Mouse (Mus musculus) embryonic facial prominence, embryonic 11.5 days (tissue): ENCODE measurements around the gene Adamts16. TPM values are rescaled to one million over a fixed set of nuclear protein-coding genes. Genes with fewer than 3 reads are reported as not detected.
A peak's percentile ranks its signal among the peaks of the same experiment; 100 is the strongest.

Experiments used
- ATAC-seq: fragments of 200-750 bp; cut with Nextera tagmentation; replicated peaks from 2 replicates; pipeline ENCODE4 v1.8.0; 2017; ENCODE audit warnings: low read depth; ENCODE audit not compliant: insufficient number of reproducible peaks, low FRiP score, low TSS enrichment
- DNase-seq: peaks from one replicate; pipeline ENCODE4 v3.0.0-alpha.2; 2015; ENCODE audit warnings: low spot score
- H3K27ac ChIP-seq: fragments of 300-500 bp; sonication (generic); replicated peaks from 2 replicates; pipeline ENCODE4 v1.5.1; 2014; ENCODE audit warnings: mild to moderate bottlenecking, low read depth, low read length, control low read depth
- H3K27me3 ChIP-seq: fragments of 300-500 bp; sonication (generic); 2 replicates; pipeline ENCODE4 v1.6.1; 2014; ENCODE audit warnings: mild to moderate bottlenecking, low read length, moderate library complexity, mixed read lengths; ENCODE audit not compliant: control insufficient read depth, insufficient read depth
- H3K36me3 ChIP-seq: fragments of 300-500 bp; sonication (generic); replicated peaks from 2 replicates; pipeline ENCODE4 v1.6.1; 2014; ENCODE audit warnings: low read depth, mild to moderate bottlenecking, low read length, moderate library complexity, mixed read lengths; ENCODE audit not compliant: control insufficient read depth, insufficient read depth
- H3K4me1 ChIP-seq: fragments of 300-500 bp; sonication (generic); 2 replicates; pipeline ENCODE4 v1.6.1; 2014; ENCODE audit warnings: low read length, mixed read lengths; ENCODE audit not compliant: control insufficient read depth, insufficient read depth
- H3K4me2 ChIP-seq: fragments of 300-500 bp; sonication (generic); 2 replicates; pipeline ENCODE4 v1.6.1; 2014; ENCODE audit warnings: low read depth, mild to moderate bottlenecking, control low read depth, low read length, moderate library complexity
- H3K4me3 ChIP-seq: fragments of 300-500 bp; sonication (generic); 2 replicates; pipeline ENCODE4 v1.5.1; 2014; ENCODE audit warnings: low read depth, low read length, control low read depth
- H3K9ac ChIP-seq: fragments of 300-500 bp; sonication (generic); replicated peaks from 2 replicates; pipeline ENCODE4 v1.6.1; 2014; ENCODE audit warnings: mild to moderate bottlenecking, control low read depth, low read length
- H3K9me3 ChIP-seq: fragments of 300-500 bp; sonication (generic); replicated peaks from 2 replicates; pipeline ENCODE4 v1.6.1; 2016; ENCODE audit warnings: mild to moderate bottlenecking, low read length, inconsistent platforms, mixed read lengths; ENCODE audit not compliant: control insufficient read depth
- WGBS: fragments of 180-500 bp; shearing (Covaris S2); extraction: QIAGEN DNeasy Blood & Tissue Kit; methylation state at CpG from one replicate; pipeline ENCODE4 v1.1.7; 2014; 5-methylcytosine and 5-hydroxymethylcytosine counted together
- polyA plus RNA-seq: library from polyadenylated mRNA; unstranded; fragments of >200 nt; fragmentation: Nextera tagmentation; extraction: Ambion mirVana; gene quantifications from 2 replicates; pipeline ENCODE4 v1.2.1, GENCODE M21; 2014

The Adamts16 gene
- polyA plus RNA-seq, 1 experiment from 2014 or later: 0.53 TPM

DNA sequence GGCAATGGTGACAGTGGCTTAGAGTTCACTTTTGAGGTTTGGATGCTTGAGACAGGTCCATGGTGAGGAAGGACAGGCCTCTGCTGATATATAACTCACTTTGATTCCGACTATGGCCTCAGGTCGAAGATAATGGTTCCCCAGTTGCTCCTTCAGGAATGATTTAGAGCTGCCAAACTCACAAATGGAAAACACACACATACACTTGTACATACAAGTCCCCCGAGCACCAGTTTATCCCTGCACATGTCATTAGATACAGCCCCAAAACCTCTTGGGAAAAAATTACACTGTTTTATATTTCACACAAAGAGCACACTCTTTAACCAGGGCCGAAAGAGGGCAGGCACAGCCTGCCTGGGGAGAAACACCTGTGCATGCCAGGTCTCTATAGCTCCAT lies 14.1 kb downstream of the Adamts16 start:
- Histone ChIP-seq H3K4me3 (no peak overlapping the region), H3K27ac (no peak overlapping the region), H3K36me3 (no peaks in the 10 kb centered on the region), H3K27me3 (no peaks in the 10 kb centered on the region), H3K4me2 (no peak overlapping the region), H3K9me3 (no peaks in the 10 kb centered on the region), H3K9ac (no peak overlapping the region), H3K4me1 (no peaks in the 10 kb centered on the region)
- 61% methylated on average over 4 of the region's 4 CpGs for WGBS
- DNase-seq (no peak), ATAC-seq (no peak)

DNA sequence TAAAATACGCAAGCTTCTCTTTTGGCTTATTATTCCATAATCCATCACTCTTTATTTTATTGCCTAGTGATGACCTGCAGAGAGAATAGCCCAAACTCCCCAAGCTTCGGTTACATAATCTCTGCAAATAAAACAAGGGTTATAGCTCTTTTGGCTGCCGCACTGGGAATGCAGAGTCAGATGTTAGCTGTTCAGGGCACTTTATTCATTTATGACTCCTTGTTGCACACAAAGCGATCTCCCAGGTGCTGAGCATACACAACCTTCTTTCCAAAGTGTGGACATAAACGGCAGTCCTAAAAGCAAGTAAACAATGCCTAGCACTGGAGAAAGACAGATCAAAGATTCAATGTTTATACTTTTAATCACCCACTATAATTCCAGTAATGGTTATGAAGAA lies 16.3 kb downstream of the Adamts16 start:
- no peaks in the 10 kb centered on the region for H3K4me1 ChIP-seq
- H3K36me3 ChIP-seq: no peaks in the 10 kb centered on the region
- ATAC-seq (no peak), DNase-seq (no peak)
- H3K9ac ChIP-seq: no peak overlapping the region
- H3K4me2 ChIP-seq: no peak overlapping the region
- H3K27me3 ChIP-seq: no peaks in the 10 kb centered on the region
- no peaks in the 10 kb centered on the region for H3K9me3 ChIP-seq
- no peak overlapping the region for H3K4me3 ChIP-seq
- WGBS: 84% methylated on average over 5 of the region's 5 CpGs
- no peak overlapping the region for H3K27ac ChIP-seq

DNA sequence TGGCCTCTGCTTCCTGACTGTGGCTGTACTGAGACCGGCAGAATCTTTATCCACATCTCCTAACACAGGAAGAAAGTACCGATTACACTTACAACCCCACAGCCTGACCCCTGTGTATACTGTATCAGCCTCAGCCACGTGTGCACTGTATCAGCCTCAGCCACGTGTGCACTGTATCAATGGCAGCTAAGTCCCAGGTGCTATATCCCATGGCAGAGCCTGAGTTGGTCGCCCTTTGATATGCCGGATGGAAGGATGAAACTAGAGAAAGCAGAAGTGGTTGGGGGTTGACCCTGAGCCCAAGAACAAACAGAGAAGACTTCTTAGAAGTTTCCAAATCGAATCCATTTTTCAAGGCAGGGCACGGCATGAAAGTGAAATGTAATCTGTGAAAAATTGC lies 17.9 kb downstream of the Adamts16 start:
- Histone ChIP-seq H3K9me3 (no peaks in the 10 kb centered on the region), H3K9ac (no peak overlapping the region), H3K27ac (no peak overlapping the region), H3K4me3 (no peak overlapping the region), H3K4me1 (no peaks in the 10 kb centered on the region), H3K27me3 (no peaks in the 10 kb centered on the region), H3K36me3 (no peaks in the 10 kb centered on the region), H3K4me2 (no peak overlapping the region)
- ATAC-seq (peak; percentile 66; the same call in 1 of the 2 replicates), DNase-seq (no peak)
- 47% methylated on average over 8 of the region's 8 CpGs for WGBS

- no peak overlapping the region for H3K27ac ChIP-seq
- ATAC-seq (no peak), DNase-seq (no peak)
- no peak overlapping the region for H3K9ac ChIP-seq
- H3K4me1 ChIP-seq: no peaks in the 10 kb centered on the region
- H3K4me2 ChIP-seq: no peak overlapping the region
- H3K4me3 ChIP-seq: no peak overlapping the region
- no peaks in the 10 kb centered on the region for H3K36me3 ChIP-seq
- no peaks in the 10 kb centered on the region for H3K27me3 ChIP-seq
- 78% methylated on average over 5 of the region's 5 CpGs for WGBS
- H3K9me3 ChIP-seq: no peaks in the 10 kb centered on the region
Measured at GRCm38 (mm10) chr13:70818982-70819381, 22.6 kb downstream of the Adamts16 start.

DNA sequence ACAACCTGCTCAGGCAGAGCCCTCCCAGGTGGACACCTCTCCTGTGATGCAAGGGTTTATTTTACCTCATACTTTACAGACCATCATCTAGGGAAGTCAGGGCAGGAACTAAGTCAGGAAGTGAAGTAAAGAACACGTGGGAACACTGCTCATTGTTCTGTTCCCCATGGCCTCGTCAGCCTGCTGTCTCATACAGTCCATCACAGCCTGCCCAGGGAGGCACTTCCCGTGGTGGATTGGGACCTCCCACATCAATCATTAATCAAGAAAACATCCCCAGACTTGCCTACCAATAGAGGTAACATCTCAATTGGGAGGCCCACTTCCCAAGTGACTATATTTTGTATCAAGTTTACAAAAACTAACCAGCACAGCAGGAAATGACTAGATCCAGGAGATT lies 27.2 kb downstream of the Adamts16 start:
- no peak overlapping the region for H3K27ac ChIP-seq
- no peaks in the 10 kb centered on the region for H3K9me3 ChIP-seq
- H3K9ac ChIP-seq: no peak overlapping the region
- ATAC-seq (no peak), DNase-seq (no peak)
- H3K27me3 ChIP-seq: no peaks in the 10 kb centered on the region
- no peaks in the 10 kb centered on the region for H3K36me3 ChIP-seq
- no peak overlapping the region for H3K4me3 ChIP-seq
- no peak overlapping the region for H3K4me2 ChIP-seq
- 46% methylated on average over 3 of the region's 3 CpGs for WGBS
- H3K4me1 ChIP-seq: no peaks in the 10 kb centered on the region

DNA sequence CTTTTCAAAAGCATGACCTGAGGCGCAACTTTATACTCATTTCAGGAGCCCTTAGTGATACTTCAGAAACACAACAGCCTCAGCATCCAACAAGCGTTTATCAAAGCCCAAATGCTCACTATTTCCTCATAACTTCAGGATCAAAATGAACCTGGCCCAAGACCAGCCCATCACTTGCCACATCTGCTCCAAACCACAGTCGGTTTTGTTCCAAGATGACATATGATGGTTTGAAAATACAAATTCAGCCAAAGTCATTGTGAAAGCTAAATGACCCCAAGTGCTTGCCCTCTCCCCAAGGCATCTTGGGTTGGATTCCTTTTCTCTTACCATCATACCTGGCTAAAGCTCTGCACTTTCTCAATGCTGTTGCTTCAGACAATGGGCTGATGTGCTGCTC lies 36.1 kb downstream of the Adamts16 start:
- Histone ChIP-seq H3K4me2 (no peak overlapping the region), H3K27me3 (no peaks in the 10 kb centered on the region), H3K36me3 (no peaks in the 10 kb centered on the region), H3K9ac (no peak overlapping the region), H3K4me1 (no peaks in the 10 kb centered on the region), H3K9me3 (no peaks in the 10 kb centered on the region), H3K27ac (no peak overlapping the region), H3K4me3 (no peak overlapping the region)
- WGBS: 95% methylated on average over 3 of the region's 3 CpGs
- DNase-seq (no peak), ATAC-seq (no peak)

DNA sequence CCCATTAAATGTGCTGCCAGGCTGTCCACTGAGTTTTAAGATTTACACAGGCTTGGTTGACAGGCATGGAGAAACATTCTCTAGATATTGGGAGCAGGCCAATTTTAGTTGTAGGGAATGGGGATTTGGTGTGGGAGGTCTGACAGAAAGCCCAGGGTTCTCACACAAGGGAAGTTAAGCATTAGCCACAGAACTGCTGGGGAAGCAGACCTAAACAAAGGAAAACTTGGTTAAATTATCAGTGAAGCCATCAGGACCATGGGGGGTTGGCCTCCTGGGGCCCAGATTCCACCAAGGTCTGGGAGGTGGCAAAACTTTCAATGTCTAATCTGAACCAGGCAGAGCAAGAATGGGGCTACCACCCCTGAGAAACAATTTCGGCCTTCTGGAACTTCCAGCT lies 38.8 kb downstream of the Adamts16 start:
- ATAC-seq: no peak

DNA sequence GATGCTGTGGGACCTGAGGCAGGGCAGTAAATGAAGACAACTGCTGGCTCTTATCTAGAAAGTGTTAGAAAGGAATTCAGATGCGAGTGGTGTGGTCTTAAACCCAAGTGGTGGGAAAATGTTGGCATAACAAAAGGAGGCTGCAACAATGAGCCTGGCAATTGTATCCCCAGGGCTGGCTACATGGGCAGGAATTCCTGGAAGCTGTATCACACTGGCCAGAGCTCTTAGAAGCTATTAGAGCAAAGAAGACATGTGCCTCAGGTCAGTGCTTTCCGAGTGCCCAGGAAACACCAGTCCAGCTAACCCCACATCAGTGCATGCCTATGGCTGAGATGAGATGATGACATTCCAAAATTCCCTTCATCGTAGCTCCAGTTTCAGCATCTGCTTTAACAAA lies 42.3 kb downstream of the Adamts16 start:
- H3K27ac ChIP-seq: no peak overlapping the region
- ATAC-seq (no peak), DNase-seq (no peak)
- no peak overlapping the region for H3K4me2 ChIP-seq
- H3K9me3 ChIP-seq: no peaks in the 10 kb centered on the region
- H3K4me1 ChIP-seq: no peaks in the 10 kb centered on the region
- no peak overlapping the region for H3K4me3 ChIP-seq
- WGBS: 73% methylated on average over 3 of the region's 3 CpGs
- no peaks in the 10 kb centered on the region for H3K36me3 ChIP-seq
- H3K27me3 ChIP-seq: no peaks in the 10 kb centered on the region
- no peak overlapping the region for H3K9ac ChIP-seq

More for the DNA sequence above, 38.8 kb downstream of the Adamts16 start:
- Histone ChIP-seq H3K4me1 (no peaks in the 10 kb centered on the region), H3K36me3 (no peaks in the 10 kb centered on the region), H3K4me3 (no peak overlapping the region), H3K9me3 (no peaks in the 10 kb centered on the region), H3K9ac (no peak overlapping the region), H3K4me2 (no peak overlapping the region), H3K27me3 (no peaks in the 10 kb centered on the region), H3K27ac (no peak overlapping the region)
- 63% methylated on average over 1 of the region's 1 CpGs for whole genome bisulfite sequencing
- no peak for DNase-seq
